In genomic region chr11:77937649-77938410, GRCm38 (mm10) we compare ENCODE assay signal across 21 mouse cellular contexts. TPM values are rescaled to one million over a fixed set of nuclear protein-coding genes. Genes with fewer than 3 reads are reported as not detected.
DNase-seq lines count a peak whose midpoint lies in the region; ATAC-seq and TF ChIP-seq lines count a peak whose summit lies in the region.
"Had no signal": no experiment of that assay in that cellular context is flagged by ENCODE, and none has a peak within 500 bp of the region (broad histone marks: within the 10 kb centered on the region; RNA-seq: fewer than 3 reads in every experiment).

No protein-coding gene starts in this region.

- peaks cover 26% of the 10 kb centered on the region for H3K27me3 ChIP-seq in forebrain, embryonic 13.5 days
- H3K27me3 ChIP-seq in forebrain, embryonic 12.5 days, result peaks cover 89% of the 10 kb centered on the region
- H3K27me3 ChIP-seq in hindbrain, embryonic 13.5 days, result peaks cover 77% of the 10 kb centered on the region
- no peaks in the 10 kb centered on the region for H3K27me3 ChIP-seq in hindbrain, postnatal 0 days (ENCODE audit: insufficient read depth, low read length)
- H3K27me3 ChIP-seq in CH12.LX (replicated peaks), result peaks cover 22% of the 10 kb centered on the region

- H3K9me3 ChIP-seq in forebrain, embryonic 13.5 days (replicated peaks), result no peaks in the 10 kb centered on the region
- H3K9me3 ChIP-seq in forebrain, embryonic 12.5 days, result no peaks in the 10 kb centered on the region
- no peaks in the 10 kb centered on the region for H3K9me3 ChIP-seq in hindbrain, embryonic 13.5 days
- H3K9me3 ChIP-seq in hindbrain, postnatal 0 days (ENCODE audit: low read length), result no peaks in the 10 kb centered on the region
- no peaks in the 10 kb centered on the region for H3K9me3 ChIP-seq in CH12.LX (replicated peaks; ENCODE audit: low read length)
- H3K9me3 ChIP-seq: embryonic facial prominence, embryonic 12.5 days; heart, embryonic 13.5 days had no signal

- dilution Hi-C loops in CH12.LX (cut with MboI; ENCODE audit: extremely low pct_ligation_motif_present, extremely low pct_unique_long_range_greater_than_20kb, low sequenced_read_pairs), result no loop called here

- no peak for DNase-seq in hindbrain, postnatal 0 days (ENCODE audit: low spot score)
- peak; percentile 47 for DNase-seq in left cerebral cortex, postnatal 4 days
- DNase-seq in left cerebral cortex, adult 9 months (ENCODE audit: low spot score in 2 of 2), result no peak
- peak; percentile 77 for DNase-seq in CH12.LX (ENCODE audit: extremely low read depth)
- DNase-seq: adrenal gland, postnatal 10 days; B cell, adult 2 months; cerebellum, adult 11-12 months; cerebellum, adult 9-10 months; gastrocnemius, postnatal 36 days; heart, adult 11 months; heart, postnatal 36 days had no signal

- no peaks in the 10 kb centered on the region for H3K36me3 ChIP-seq in forebrain, embryonic 13.5 days (ENCODE audit: poor library complexity, severe bottlenecking)
- H3K36me3 ChIP-seq in forebrain, embryonic 12.5 days (replicated peaks), result no peaks in the 10 kb centered on the region
- no peaks in the 10 kb centered on the region for H3K36me3 ChIP-seq in hindbrain, embryonic 13.5 days
- H3K36me3 ChIP-seq in hindbrain, postnatal 0 days (ENCODE audit: insufficient read depth, low read length), result no peaks in the 10 kb centered on the region
- H3K36me3 ChIP-seq in CH12.LX (replicated peaks in 1 of 2; ENCODE audit: control insufficient read depth in 1 of 2, insufficient read depth in 1 of 2, low read length in 1 of 2), result no peaks in the 10 kb centered on the region
- H3K36me3 ChIP-seq: embryonic facial prominence, embryonic 12.5 days; heart, embryonic 13.5 days had no signal

- TF ChIP-seq CTCF in hindbrain, postnatal 0 days (IDR thresholded peaks at IDR 0.05; ENCODE audit: low read depth), result no peak
- no peak for TF ChIP-seq CTCF in CH12.LX (conservative IDR thresholded peaks at IDR 0.05 in 1 of 2, IDR thresholded peaks at IDR 0.05 in 1 of 2; ENCODE audit: low read depth in 2 of 2, low read length in 2 of 2)

- no peak overlapping the region for H3K4me3 ChIP-seq in forebrain, embryonic 13.5 days
- H3K4me3 ChIP-seq in forebrain, embryonic 12.5 days (replicated peaks), result no peak overlapping the region
- no peak overlapping the region for H3K4me3 ChIP-seq in hindbrain, embryonic 13.5 days
- no peak overlapping the region for H3K4me3 ChIP-seq in hindbrain, postnatal 0 days (ENCODE audit: low read length)
- no peak overlapping the region for H3K4me3 ChIP-seq in CH12.LX (replicated peaks in 1 of 3; ENCODE audit: low read depth in 2 of 3, low read length in 2 of 3, poor library complexity in 1 of 3)
- H3K4me3 ChIP-seq: embryonic facial prominence, embryonic 12.5 days; heart, embryonic 13.5 days had no signal

- peak overlapping the region; percentile 40; the same call in 1 of the 2 replicates for H3K27ac ChIP-seq in forebrain, embryonic 13.5 days
- no peak overlapping the region for H3K27ac ChIP-seq in forebrain, embryonic 12.5 days
- H3K27ac ChIP-seq in hindbrain, embryonic 13.5 days, result no peak overlapping the region; the same call in 1 of the 2 replicates
- H3K27ac ChIP-seq in hindbrain, postnatal 0 days, result no peak overlapping the region
- no peak overlapping the region for H3K27ac ChIP-seq in CH12.LX (ENCODE audit: insufficient read depth, low read depth)
- H3K27ac ChIP-seq: embryonic facial prominence, embryonic 12.5 days; heart, embryonic 13.5 days had no signal

- TF ChIP-seq POLR2A in CH12.LX (IDR thresholded peaks at IDR 0.05; ENCODE audit: low read depth, low read length), result no peak

- intact Hi-C loops in left cerebral cortex, postnatal 4 days (cut with DNase I), result no loop called here

- H3K4me1 ChIP-seq in forebrain, embryonic 13.5 days, result peaks cover 94% of the 10 kb centered on the region
- H3K4me1 ChIP-seq in forebrain, embryonic 12.5 days, result peaks cover 55% of the 10 kb centered on the region
- H3K4me1 ChIP-seq in hindbrain, embryonic 13.5 days (replicated peaks), result peaks cover 80% of the 10 kb centered on the region
- peaks cover 32% of the 10 kb centered on the region for H3K4me1 ChIP-seq in hindbrain, postnatal 0 days (ENCODE audit: insufficient read depth, low read length)
- peaks cover 25 to 73% of the 10 kb centered on the region in 2 experiments for H3K4me1 ChIP-seq in CH12.LX (ENCODE audit: control insufficient read depth in 1 of 2, insufficient read depth in 2 of 2)
- H3K4me1 ChIP-seq: heart, embryonic 13.5 days had no signal

- H3K79me2 ChIP-seq in CH12.LX (replicated peaks; ENCODE audit: control insufficient read depth, extremely low read depth, insufficient read depth, poor library complexity, severe bottlenecking), result no peaks in the 10 kb centered on the region

- no peak for TF ChIP-seq EP300 in CH12.LX (IDR thresholded peaks at IDR 0.05; ENCODE audit: low read length)

- no peak for TF ChIP-seq RAD21 in CH12.LX (IDR thresholded peaks at IDR 0.05; ENCODE audit: low read depth, low read length)

- in situ Hi-C loops in CH12.LX (cut with MboI; ENCODE audit: low pct_ligation_motif_present, low pct_unique_long_range_greater_than_20kb, low sequenced_read_pairs), result no loop called here

- H3K4me2 ChIP-seq in forebrain, embryonic 13.5 days, result peak overlapping the region; percentile 33
- no peak overlapping the region for H3K4me2 ChIP-seq in forebrain, embryonic 12.5 days
- H3K4me2 ChIP-seq in hindbrain, embryonic 13.5 days, result no peak overlapping the region
- H3K4me2 ChIP-seq in hindbrain, postnatal 0 days (ENCODE audit: low read depth, low read length), result no peak overlapping the region
- H3K4me2 ChIP-seq in CH12.LX (ENCODE audit: insufficient read depth, low read depth, poor library complexity, severe bottlenecking), result no peak overlapping the region
- H3K4me2 ChIP-seq: embryonic facial prominence, embryonic 12.5 days; heart, embryonic 13.5 days had no signal

- 8% methylated on average over 4 of the region's 4 CpGs for WGBS in forebrain, embryonic 13.5 days
- 17% methylated on average over 4 of the region's 4 CpGs for WGBS in forebrain, embryonic 12.5 days
- WGBS in hindbrain, embryonic 13.5 days, result 18% methylated on average over 4 of the region's 4 CpGs
- WGBS in hindbrain, postnatal 0 days, result 11% methylated on average over 4 of the region's 4 CpGs

- H3K9ac ChIP-seq in forebrain, embryonic 13.5 days, result peak overlapping the region; percentile 41; the same call in 1 of the 2 replicates
- H3K9ac ChIP-seq in forebrain, embryonic 12.5 days, result no peak overlapping the region; the same call in 1 of the 2 replicates
- H3K9ac ChIP-seq in hindbrain, embryonic 13.5 days, result 0 out of 2 replicates have a peak overlapping the region, but pooled peaks have one; percentile 39
- no peak overlapping the region for H3K9ac ChIP-seq in hindbrain, postnatal 0 days (replicated peaks; ENCODE audit: low read length)
- H3K9ac ChIP-seq in CH12.LX (ENCODE audit: insufficient read depth, low read depth), result no peak overlapping the region
- H3K9ac ChIP-seq: embryonic facial prominence, embryonic 12.5 days; heart, embryonic 13.5 days had no signal

- ATAC-seq in forebrain, embryonic 13.5 days, result no peak
- ATAC-seq in forebrain, embryonic 12.5 days (ENCODE audit: low FRiP score), result no peak
- no peak for ATAC-seq in hindbrain, embryonic 13.5 days (ENCODE audit: low FRiP score)
- no peak for ATAC-seq in hindbrain, postnatal 0 days
- ATAC-seq: CD4-positive, CD25-positive, alpha-beta regulatory T cell, adult 4 months; intestine, postnatal 0 days had no signal

TF ChIP-seq in CH12.LX, 34 proteins besides CTCF, POLR2A, EP300 and RAD21:
- TF ChIP-seq USF2 (conservative IDR thresholded peaks at IDR 0.05; ENCODE audit: low read depth, low read length) (no peak), ETS1 (conservative IDR thresholded peaks at IDR 0.05; ENCODE audit: low read depth, low read length) (peak; percentile 53; the same call in 1 of the 2 replicates)

RNA-seq across cellular contexts. Expression of gene Sez6, which starts 7.2 kb away (rescaled TPM):
- polyA plus RNA-seq in forebrain, embryonic 13.5 days (2015; fragmentation: Nextera tagmentation; extraction: Ambion mirVana), result 141 and 165 TPM in 2 replicates
- polyA plus RNA-seq in forebrain, embryonic 12.5 days (2016; fragmentation: Nextera tagmentation; extraction: Ambion mirVana), result 54.0 and 62.2 TPM in 2 replicates
- polyA plus RNA-seq in hindbrain, embryonic 13.5 days (2015; fragmentation: Nextera tagmentation; extraction: Ambion mirVana), result 112 and 121 TPM in 2 replicates
- 175 and 177 TPM in 2 replicates for total RNA-seq in hindbrain, postnatal 0 days (2014; rRNA removed)
- polyA plus RNA-seq in hindbrain, postnatal 0 days (2015; fragmentation: Nextera tagmentation; extraction: Ambion mirVana), result 113 and 127 TPM in 2 replicates
- 100 to 1,000 TPM; 246 to 287 TPM for total RNA-seq in left cerebral cortex, postnatal 4 days (2021)
- total RNA-seq in CH12.LX (2012; rRNA removed) (0.04 TPM in 1 of 2 replicates, not detected in the other), CH12.LX (2014; rRNA removed) (not detected in 2 replicates)
- polyA plus RNA-seq in CH12.LX (2012; ENCODE audit: insufficient read length, low read depth), result 0.45 TPM in 1 of 2 replicates, not detected in the other
- polyA plus RNA-seq: CD4-positive, CD25-positive, alpha-beta regulatory T cell, adult 4 months; heart, postnatal 0 days had no signal

RNA-seq across cellular contexts. Expression of gene Pipox, which starts 43.9 kb away (rescaled TPM):
- polyA plus RNA-seq in forebrain, embryonic 13.5 days (2015; fragmentation: Nextera tagmentation; extraction: Ambion mirVana), result 12.7 and 15.1 TPM in 2 replicates
- 14.5 and 16.5 TPM in 2 replicates for polyA plus RNA-seq in forebrain, embryonic 12.5 days (2016; fragmentation: Nextera tagmentation; extraction: Ambion mirVana)
- 4.2 and 6.6 TPM in 2 replicates for polyA plus RNA-seq in hindbrain, embryonic 13.5 days (2015; fragmentation: Nextera tagmentation; extraction: Ambion mirVana)
- 2.8 and 6.8 TPM in 2 replicates for total RNA-seq in hindbrain, postnatal 0 days (2014; rRNA removed)
- polyA plus RNA-seq in hindbrain, postnatal 0 days (2015; fragmentation: Nextera tagmentation; extraction: Ambion mirVana), result 4.4 and 4.6 TPM in 2 replicates
- total RNA-seq in left cerebral cortex, postnatal 4 days (2021), result 1 to 10 TPM; 1.5 to 3.7 TPM
- 0.13 TPM in 1 of 2 replicates, not detected in the other for total RNA-seq in CH12.LX (2012; rRNA removed)
- total RNA-seq in CH12.LX (2014; rRNA removed), result 0.15 and 0.21 TPM in 2 replicates
- 0.36 and 0.37 TPM in 2 replicates for polyA plus RNA-seq in CH12.LX (2012; ENCODE audit: insufficient read length, low read depth)
- total RNA-seq: gastrocnemius, adult 8-10 months; gastrocnemius, postnatal 36 days; MEL had no signal

RNA-seq across cellular contexts. Expression of gene Phf12, which starts 44.7 kb away (rescaled TPM):
- polyA plus RNA-seq in forebrain, embryonic 13.5 days (2015; fragmentation: Nextera tagmentation; extraction: Ambion mirVana), result 20.7 and 24.5 TPM in 2 replicates
- 29.1 and 29.6 TPM in 2 replicates for polyA plus RNA-seq in forebrain, embryonic 12.5 days (2016; fragmentation: Nextera tagmentation; extraction: Ambion mirVana)
- polyA plus RNA-seq in hindbrain, embryonic 13.5 days (2015; fragmentation: Nextera tagmentation; extraction: Ambion mirVana), result 18.9 and 21.2 TPM in 2 replicates
- total RNA-seq in hindbrain, postnatal 0 days (2014; rRNA removed), result 31.9 and 34.9 TPM in 2 replicates
- 8.3 and 8.7 TPM in 2 replicates for polyA plus RNA-seq in hindbrain, postnatal 0 days (2015; fragmentation: Nextera tagmentation; extraction: Ambion mirVana)
- 10 to 100 TPM; 62.0 to 63.9 TPM for total RNA-seq in left cerebral cortex, postnatal 4 days (2021)
- 28.4 and 30.5 TPM in 2 replicates for total RNA-seq in CH12.LX (2012; rRNA removed)
- 10.7 and 12.2 TPM in 2 replicates for total RNA-seq in CH12.LX (2014; rRNA removed)
- polyA plus RNA-seq in CH12.LX (2012; ENCODE audit: insufficient read length, low read depth), result 59.7 and 61.8 TPM in 2 replicates

Comparison
In these comparisons a context has a peak if more than half of its experiments do, and no peak if none do; other contexts are left out.
1. H3K9ac ChIP-seq: peak in forebrain, embryonic 13.5 days (single experiment) and hindbrain, embryonic 13.5 days (single experiment); none in forebrain, embryonic 12.5 days (single experiment), hindbrain, postnatal 0 days (single experiment) and CH12.LX (single experiment).
2. DNase-seq: peak in left cerebral cortex, postnatal 4 days (single experiment) and CH12.LX (single experiment); none in hindbrain, postnatal 0 days (single experiment) and left cerebral cortex, adult 9 months (0 of 2).
3. RNA of gene Sez6, which starts 7.2 kb away (polyA plus RNA-seq): 141 to 165 TPM in forebrain, embryonic 13.5 days, 113 to 127 TPM in hindbrain, postnatal 0 days, 112 to 121 TPM in hindbrain, embryonic 13.5 days and 54.0 to 62.2 TPM in forebrain, embryonic 12.5 days; 0.45 TPM in CH12.LX; every median in the first group is over 10 times any median in the second.